Mouse (Mus musculus): ENCODE measurements at regions not wholly inside any gene's neighbourhood (a gene's known extent, or its start where the extent isn't known, plus 50 kb on each side); places are given as distances from the start of the nearest gene placed in this dataset.

DNA sequence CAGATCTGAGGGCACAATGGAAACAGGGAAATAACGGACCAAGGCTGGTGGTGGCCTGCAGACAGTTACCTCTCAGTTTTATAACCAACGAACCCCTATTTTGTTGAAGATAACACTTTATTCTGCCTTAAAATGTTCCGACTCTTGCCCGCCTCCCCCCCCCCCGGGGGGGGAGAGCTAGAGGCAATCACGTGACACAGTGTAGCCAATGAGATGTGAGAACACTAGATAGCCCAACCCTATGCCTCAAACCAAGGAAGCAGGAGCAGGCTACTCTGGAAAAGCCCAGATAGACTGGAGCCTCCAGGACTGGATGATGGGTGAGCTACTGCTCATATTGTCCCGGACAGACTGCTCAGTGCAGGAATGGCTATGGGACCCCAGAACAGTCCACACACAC is 272.9 kb downstream of the Ptpru start:
- DNase-seq (ENCODE audit: low read depth, low spot score), result no peak

DNA sequence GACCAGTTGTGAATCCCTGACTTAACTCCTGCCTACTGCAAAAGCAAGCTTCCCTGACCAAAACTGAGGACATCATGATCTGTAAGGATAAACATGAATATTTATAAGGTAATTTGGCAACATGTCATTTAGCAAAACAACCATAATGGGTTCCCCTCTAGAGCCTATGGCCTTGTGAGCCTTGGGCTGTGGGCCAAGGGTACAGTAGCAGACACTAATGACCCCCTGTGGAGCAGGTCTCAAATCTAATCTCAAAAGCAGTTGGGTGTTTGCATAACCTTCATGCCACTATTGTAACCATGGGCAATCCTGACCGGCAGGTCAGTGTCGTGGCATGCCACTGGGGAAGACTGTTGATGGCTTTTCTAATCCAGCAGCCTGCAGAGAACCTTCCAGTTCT is 270.8 kb downstream of the Ptpru start:
- no peak for DNase-seq (ENCODE audit: low read depth, low spot score)

DNA sequence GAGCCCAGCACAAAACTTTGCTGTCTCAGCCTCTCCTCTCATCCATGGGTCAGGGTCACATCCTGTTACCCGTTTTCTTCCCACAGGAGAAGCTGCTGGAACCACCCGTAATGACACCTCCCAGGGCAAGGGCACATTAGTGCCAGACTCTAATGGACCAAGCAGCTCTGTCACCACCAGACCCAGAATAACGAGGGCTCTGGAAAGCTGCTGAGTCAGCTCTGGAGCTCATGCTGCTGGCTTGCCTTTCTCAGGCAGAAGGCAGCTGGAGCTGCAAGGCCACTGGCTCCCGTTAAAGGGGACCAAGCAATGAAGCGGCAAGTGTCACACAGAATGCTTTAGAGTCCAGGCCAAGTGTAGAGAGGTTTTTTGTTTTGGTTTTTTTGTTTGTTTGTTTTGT is 268.9 kb downstream of the Ptpru start:
- DNase-seq (ENCODE audit: low read depth, low spot score), result no peak

DNA sequence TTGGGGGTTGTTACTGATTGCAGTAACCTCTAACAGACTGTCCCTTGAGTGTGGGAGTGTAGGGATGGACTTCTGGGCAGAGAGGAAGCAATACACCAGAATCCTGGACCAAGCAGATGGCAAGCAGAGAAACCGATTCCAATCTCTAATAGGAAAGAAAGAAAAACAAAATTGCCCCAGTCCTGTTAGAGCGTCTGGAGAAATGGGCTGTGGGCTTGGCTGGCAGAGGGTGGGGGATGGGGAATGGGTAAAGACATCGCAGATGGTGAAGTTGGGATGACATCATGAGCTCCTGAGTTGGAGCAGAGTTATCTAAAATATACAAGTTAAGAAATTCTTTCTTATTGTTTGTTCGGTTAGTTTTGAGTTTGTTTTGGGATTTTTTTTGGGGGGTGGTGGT is 260.5 kb downstream of the Ptpru start:
- DNase-seq (ENCODE audit: low read depth, low spot score), result no peak

DNA sequence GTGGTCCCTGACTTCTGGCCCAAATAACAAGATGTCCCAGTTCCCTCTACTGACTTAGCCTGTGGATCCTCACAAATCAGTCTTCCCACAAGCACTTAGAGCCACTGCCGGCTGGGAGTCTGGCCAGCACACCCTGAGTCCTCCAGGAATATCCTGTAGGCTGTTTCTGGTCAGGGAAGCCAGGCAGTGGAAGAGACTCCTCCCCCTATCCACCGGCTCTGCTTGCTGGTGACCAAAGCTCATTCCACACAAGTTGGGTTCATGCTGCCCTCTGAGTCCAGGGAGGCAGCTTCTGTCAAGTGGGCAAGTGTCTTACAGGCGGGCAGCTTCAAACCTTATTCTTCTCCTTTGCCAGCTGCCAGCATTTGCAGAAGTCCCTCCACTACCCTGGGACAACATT is 252.1 kb downstream of the Ptpru start:
- DNase-seq (ENCODE audit: low read depth, low spot score), result no peak

DNA sequence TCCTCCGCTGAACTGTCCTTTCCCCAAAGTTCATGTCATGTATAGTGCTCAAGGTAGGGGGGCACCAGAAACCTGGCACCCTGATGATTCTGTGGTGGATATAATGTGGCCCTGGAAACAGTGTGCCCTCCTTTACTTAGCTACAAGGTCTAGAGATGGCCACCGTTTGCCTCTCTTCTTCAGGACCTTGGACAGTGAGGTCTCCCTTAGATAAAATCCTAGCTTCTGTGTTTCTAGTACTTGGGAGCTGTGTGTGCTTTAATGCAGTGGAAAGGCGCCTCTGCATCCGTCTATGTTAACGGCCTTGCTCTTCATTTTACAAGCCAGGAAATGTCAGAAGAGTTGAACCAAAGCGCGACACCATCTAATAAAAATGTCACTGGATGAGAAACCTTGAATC is 250.6 kb downstream of the Ptpru start:
- DNase-seq (ENCODE audit: low read depth, low spot score), result no peak

DNA sequence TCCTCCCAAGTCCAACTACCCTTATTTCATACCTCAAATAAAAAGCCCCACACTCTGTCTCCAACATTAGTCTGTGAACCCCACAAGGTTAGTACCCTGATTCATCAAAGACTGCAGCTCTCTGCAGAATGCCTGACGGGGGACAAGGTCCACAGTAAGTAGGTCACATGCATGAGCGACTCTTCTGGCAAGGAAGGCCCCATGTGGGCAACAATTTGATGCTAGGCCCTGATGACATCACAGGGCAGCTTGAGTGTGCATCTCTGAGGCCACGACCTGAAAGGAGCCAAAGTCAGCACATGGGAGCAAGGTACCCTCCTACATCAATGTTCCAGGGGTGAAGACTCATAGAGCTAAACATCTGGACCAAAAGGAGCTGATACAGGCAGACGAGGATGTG is 248.0 kb downstream of the Ptpru start:
- DNase-seq (ENCODE audit: low read depth, low spot score), result no peak

DNA sequence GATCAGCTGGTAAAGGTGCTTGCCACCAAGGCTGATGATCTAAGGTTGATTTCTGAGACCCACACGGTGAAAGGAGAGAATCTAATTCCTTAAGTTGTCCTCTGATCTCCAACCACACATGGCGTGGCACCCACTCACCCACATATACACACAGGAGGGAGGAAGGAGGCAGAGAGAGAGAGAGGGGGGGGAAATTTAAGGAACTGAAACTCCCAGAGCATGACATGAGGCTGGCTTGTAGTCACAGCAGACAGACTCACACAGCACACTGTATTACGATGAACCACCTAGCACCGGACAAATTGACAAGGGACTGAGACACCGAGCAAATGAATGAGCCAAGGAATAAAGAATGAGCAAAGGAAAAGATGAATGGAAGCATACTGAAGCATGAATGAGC is 246.6 kb downstream of the Ptpru start:
- no peak for DNase-seq (ENCODE audit: low read depth, low spot score)

DNA sequence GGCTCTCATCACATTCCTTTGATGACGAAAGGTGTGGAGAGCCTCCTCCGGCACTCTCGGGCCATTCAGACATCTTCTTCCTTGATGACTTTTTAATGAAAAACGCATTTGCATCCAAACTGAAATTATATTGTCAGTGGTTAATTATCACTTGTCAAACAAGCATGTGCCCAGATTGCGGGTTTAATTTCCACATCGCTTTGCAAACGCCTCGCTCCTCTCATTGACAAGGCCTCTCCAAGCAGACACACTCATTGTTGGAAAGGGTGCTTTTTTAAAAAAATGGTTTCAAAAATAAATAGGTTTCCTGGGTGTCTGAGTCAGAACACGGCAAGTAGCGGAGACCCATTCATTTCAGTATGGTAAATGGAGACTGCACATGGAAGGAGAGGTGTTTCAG is 240.1 kb downstream of the Ptpru start:
- no peak for DNase-seq (ENCODE audit: low read depth, low spot score)

DNA sequence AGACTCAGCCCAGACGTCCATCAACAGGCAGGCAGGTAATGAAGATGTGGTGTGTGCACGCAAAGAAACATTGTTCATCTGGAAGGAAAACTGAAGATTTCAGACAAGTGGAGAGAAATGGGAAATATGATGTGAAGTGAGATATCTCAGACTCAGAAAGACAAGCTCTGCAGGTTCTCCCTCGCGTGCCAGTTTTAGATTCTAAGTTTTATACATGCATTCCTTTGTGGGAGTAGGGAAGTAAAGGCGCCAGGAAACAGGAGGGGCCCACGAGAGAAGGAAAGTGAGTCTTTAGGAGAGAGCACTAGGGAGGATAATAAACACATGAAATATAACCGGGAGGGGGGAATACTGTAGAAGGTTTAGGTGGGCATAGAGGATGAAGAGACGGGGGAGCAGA is 223.7 kb downstream of the Ptpru start:
- no peak for DNase-seq (ENCODE audit: low read depth, low spot score)

DNA sequence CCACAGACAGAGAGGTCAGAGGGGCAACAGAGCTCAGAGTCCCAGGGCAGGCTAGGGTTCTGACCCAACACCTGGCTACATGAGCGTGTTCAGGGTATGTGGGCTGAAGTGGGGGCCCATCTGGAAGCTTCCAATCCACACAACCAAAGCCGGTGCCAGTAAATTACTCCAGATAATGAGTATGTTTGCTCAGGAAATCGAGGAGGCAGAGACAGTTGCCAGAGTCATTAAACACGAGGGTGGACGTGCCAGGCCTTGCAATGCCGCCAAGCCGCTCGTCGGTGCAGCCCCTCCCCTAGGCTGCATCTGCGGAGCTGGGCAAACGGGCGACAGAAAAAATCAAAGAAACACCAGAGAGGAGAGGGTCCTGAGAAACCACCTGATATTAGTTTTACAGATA is 222.5 kb downstream of the Ptpru start:
- DNase-seq (ENCODE audit: low read depth, low spot score), result no peak

DNA sequence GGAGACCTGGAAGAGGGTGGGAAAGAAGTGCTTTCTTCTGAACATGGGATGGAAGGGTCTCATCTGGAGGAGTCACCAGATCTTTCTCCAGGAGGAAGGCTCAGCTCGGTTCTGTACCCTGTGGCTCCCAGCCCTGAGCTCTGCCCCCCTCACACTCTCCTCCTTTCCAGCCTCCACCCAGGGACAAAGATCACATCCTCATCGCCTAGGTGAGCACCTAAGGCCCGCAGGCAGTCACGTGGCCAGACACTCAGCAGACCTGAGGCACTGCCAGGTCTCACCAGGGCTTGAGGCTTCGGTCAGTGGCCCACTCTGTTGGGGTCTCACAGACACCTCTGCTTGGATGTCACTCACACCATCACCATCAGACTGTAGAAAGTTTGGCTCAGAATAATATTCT is 200.0 kb downstream of the Ptpru start:
- DNase-seq (ENCODE audit: low read depth, low spot score), result no peak

DNA sequence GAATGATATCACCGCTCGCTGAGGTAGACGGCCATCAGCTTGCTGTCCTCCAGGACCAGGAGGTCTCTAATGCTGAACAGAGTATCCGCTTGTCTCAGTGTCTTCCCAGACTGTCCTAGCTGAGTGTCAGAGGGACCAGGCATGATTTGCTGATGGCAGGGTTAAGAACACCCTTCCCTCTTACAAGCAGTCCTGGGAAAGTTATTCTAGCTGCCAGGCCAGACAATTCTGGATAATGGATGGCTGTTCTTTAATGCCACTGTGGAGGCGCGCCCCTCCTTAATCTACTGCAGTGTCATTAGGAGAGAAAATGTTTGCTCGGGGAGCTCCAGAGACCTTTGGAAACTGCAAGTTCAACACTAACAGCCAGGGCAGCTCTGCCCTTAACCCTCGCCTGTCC is 182.1 kb downstream of the Ptpru start:
- no peak for DNase-seq (ENCODE audit: low read depth, low spot score)

DNA sequence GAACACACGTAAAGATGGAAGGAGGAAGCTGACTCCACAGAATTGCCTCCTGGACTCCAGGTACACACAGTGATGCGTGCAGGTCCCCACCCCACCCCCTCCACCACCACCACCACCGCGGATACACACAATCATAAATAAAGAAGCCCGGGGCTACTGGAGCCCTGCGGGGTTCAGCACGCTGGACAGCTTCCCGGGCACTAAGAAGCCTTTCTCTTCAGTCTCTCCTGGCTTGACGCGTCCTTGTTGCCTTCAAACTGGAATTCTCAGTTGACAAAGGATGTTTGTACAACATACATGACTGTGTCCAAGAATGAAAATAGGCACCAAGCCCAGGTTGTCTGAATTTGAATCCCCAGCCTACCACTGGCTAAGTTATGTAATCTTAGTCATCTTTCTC is 180.2 kb downstream of the Ptpru start:
- no peak for DNase-seq (ENCODE audit: low read depth, low spot score)

DNA sequence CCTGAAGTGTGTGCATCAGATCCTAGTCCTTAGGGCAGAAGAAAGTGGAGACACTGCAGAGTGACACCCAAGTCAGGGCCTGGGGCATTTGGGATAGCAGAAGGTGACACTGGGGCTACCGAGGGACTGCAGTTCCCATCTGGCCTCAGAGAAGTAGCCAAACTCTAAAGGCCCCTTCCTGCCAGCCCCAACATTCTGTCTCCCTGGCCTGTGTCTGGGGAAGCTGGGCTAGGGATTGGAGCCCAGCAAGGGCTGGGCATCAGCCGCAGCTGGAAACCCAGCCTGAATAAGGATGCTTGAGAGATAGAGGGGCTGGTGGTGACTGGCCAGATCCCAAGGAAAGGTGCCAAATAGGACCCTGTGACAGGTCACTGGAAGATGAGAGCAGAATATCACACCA is 177.2 kb downstream of the Ptpru start:
- no peak for DNase-seq (ENCODE audit: low read depth, low spot score)

DNA sequence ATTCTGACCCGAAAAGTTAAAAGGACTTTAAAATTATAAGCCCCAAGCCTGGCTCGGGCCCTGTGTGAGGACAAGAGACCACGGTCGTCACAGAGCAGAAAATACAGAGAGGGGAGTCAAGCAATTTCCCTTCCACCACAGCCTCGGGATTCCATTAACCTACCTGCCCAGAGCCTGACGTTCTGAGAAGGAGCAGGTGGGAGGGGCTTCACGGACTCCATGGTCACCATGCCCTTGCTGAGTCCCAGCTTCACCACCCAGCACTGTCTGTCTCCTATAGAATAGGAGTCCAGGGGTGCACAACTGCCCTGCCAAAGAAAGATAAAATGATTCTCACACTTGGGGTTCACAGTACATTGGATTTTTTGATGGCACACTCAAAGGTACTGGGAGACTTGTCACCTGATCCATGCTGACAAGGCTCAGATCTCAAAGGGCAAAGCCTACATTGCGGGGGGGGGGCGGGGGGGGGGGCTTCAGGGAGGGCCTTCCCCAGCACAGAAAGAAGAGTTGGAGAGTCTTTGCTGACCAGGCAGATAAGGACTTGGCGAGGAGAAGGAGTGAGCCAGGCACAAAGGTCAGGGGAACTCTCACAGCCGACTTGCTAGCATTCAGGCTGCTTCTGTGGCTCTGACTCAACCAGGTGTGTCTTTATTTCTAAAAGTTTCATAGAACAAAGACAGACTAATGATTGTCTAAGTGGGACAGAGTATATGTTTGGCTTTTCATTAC is 166.1 kb downstream of the Ptpru start:
- DNase-seq (ENCODE audit: low read depth, low spot score), result no peak

DNA sequence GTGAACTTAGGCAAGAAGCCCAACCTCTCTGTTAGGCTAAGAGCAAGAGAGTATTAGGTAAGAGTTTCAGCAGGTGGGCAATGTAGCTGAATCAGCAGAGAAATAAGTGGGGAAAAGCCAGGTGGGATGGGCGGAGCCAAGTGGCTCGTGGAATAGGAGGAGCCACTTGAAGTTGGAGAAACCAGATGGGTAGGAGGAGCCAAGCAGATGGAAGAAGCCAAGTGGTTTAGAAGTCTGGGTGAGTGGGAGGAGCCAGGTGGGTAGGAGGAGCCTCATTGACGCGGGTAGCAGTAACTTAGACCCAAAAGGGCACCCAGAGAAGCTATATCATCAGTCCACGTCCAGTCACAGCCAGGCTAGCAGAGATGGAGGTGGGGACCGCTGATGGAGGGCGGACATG is 160.1 kb downstream of the Ptpru start:
- DNase-seq (ENCODE audit: low read depth, low spot score), result no peak

DNA sequence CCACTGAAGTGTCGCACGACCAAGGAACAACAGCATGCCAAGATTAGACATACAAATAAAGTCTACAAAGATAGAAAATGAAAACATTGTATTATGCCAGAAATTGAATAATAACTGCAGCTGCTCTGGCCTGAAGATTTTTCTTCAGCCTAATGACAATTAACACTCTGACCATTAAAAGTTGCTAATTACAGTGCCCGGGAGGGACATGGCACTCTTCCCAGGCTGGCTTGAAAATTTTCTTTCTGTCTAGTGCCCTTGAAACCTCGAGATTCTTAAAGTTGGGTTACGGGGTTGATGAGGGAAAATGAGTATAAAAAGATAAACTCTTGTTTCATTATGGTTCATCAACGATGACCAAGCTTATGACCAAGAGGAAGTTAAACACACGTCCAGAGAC is 154.9 kb downstream of the Ptpru start:
- no peak for DNase-seq (ENCODE audit: low read depth, low spot score)

DNA sequence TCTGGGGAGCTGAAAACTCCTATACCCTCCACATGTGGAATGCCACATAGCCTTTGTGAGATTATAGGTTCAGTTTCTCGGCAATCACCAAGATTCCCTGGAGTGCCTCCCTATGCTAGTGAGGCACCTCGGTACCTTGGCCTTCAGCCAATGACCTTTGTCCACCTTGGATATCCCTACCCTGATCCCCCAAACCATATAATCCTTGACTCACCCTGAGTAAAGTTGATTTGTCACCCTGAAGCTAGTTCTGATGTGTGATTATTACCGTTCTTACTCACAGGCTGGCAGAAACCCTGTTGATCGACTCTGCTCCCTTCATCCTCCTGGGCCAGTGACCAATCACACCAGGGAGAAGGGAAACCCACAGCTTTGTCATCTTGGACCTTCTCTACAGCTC is 152.5 kb downstream of the Ptpru start:
- DNase-seq (ENCODE audit: low read depth, low spot score), result no peak

DNA sequence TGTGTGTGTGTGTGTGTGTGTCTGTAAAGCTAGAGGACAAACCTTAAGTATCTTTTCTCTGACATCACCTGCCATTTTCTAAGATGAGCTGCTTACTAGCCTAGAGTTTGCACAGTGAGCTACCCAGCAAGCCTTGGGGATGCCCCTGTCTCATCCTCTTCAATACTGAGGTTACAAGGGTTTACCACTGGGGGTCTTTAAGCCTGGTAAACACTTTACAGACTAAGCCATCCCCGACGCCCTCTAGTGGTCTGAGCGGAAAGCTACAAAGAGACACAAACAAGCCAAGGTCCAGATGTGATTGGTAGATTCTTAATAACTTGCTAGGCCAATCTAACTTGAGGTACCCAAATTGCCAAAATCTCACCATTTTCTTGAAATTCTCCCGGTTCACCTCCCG is 143.9 kb downstream of the Ptpru start:
- no peak for DNase-seq (ENCODE audit: low read depth, low spot score)

DNA sequence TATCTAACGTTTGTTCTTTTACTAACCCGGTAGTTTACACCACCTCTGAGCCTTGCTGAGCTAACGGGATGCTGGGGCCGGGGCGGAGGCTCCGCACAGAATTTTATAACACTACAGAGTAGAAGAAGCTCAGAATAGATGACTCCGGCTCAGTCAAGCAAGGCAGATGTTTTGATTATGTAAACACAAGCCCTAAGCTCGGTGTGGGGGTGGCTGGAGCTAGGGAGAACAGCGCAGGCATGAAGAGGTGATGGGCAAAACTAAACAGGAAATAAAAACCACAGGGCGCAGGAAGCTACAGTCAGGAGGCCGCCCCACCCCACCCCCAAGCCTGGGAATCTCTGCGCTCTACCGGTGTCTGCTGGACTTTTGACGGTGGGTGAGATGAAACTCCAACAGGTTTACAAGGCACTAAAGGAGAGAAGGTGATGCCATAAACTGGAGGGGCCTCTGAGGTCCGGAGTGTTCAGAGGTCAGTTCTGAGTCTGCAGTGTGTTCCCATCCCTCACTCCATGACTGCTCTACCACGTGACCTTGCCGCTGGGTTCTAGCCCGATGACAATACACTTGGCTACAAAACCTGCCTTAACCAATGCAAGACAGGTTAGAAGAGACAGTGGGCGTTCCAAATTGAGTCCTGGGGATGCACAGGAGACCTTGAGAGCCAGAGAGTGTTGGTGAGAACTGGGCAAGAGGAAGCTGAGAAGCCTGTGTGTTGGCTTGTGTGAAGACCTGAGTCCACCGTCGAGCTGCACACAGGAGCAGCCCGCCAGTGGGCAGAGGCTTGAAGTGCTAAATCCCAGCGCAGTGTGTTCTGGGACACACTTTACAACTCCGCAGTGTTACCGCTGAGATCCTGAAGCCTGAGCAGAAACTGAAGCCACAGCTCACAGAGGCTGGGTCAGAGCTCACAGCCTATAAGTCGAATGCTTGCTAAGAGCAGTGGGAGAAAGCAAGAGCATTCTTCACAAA is 141.9 kb downstream of the Ptpru start:
- DNase-seq (ENCODE audit: low read depth, low spot score), result no peak
